Mouse (Mus musculus) thymus, postnatal 14 days (tissue): ENCODE measurements around the gene Vrk2.
A peak's percentile ranks its signal among the peaks of the same experiment; 100 is the strongest.

ENCODE experiments used
- DNase-seq: peaks from one replicate; pipeline ENCODE4 v3.0.0; 2021

Vrk2 gene

DNA sequence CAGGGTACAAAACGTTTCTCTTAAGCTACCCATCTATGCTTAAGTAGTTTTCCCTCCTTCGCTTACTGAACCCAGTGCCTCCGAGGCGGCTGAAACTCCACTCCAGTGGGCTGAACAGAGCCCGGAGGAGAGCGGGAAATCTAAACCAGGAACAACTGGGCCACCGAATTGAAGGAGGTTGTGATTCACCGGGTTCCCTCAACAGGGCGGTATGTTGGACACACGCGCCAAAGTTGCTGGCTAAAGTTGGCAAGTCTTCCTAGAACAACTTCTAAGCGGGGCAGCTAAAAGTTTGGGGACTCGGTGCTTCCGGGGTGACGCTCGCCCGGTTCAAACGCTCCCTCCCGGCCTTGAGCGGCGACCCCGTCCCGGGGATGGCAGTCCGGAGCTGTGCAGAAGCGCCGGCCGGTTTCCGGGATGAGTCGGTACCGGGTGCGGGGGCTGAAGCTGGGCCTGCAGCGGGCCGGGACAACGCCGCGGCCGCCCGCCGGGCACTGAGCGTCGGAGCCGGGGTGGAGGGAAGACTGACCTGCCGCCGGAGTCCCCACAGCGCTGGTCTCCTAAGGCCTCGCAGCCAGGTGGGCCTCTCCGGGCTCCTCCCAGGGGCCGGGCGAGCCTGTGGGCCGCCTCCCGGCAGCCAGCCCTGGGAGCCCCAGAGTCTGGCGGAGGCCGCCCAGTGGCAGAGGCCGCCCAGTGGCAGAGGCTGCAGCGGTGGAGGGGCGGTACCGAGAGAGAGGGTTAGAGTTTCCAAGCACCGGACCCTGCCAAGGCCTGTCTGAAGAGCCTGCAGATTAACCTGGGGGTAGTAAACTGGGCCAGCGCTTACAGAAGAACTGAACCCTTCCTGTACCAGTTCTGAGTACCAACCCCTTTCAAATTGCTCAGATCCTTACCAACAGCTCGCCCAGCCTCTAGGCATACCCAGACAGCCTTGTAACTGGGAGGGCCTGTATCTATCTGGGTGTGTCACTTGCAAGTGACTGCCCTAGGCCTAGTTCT is at the start of gene Vrk2, which contains the start of gene Gm6899:
Vrk2 (minus strand) TSS at position 939 of the 999 bp plus-strand sequence.
Gm6899 (plus strand) TSS at position 181 of the 999 bp plus-strand sequence.
- peak; percentile 81 for DNase-seq

DNA sequence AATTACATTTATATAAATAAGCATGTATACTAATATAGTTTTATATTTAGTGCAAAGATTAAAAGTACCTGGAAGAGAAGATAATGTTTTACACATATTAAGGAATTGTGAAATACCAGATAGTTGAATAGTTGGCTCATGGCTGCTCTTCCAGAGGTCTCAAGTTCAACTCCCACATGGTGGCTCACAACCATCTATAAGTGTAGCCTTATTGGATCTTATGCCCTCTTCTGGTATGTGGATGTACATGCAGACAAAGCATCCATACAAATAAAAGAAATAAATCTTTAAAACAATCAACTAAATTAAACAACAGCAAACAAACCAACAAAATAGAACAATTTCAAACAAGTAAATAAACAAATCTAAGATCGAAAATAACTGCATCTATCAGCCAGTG is 48.3 kb upstream of the Vrk2 start:
- DNase-seq = no peak

GRCm38 (mm10) chr11:26640314-26640785 is 46.6 kb upstream of the Vrk2 start:
- DNase-seq = peak; percentile 7

DNA sequence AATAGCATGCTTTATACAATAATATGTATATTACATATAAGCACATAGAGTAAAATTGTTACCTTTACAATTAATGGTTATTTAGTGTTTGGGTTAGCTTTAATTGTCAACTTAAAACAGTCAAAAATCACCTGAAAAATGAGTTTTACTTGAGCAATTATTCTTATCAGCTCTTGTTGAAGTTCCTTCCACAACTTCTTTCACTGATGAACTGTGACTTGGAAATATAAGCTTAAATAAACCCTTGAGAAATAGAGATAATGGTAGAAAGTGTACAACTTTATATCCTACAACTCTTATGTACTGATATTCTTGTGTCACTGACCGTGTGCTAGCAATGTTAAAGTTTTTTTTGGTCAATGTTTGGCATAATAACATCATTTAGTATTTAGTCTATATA is 42.4 kb upstream of the Vrk2 start:
- DNase-seq = no peak

- DNase-seq = no peak
These were observed 28.9 kb upstream of the Vrk2 start for GRCm38 (mm10) chr11:26622727-26623126.

- DNase-seq = no peak
These were observed 24.9 kb upstream of the Vrk2 start for GRCm38 (mm10) chr11:26618475-26619223.

DNA sequence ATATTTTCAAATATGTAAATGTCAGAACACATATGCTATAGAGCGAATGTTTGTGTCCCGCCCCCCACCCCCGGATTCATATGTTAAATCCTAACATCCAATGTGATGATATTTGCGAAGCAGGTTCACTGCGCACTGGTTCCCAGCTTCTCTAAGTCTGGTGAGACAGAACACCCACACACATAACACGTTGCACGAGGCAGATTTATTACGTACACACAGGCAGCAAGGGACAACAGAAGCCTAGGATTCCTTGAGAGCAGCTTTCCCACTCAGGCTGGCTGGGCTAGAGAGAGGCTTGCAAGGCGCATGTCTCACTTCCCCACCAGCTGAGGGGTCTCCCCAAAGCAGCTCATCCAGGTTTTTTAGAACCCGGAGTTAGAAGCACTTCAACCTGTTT is 15.0 kb upstream of the Vrk2 start:
- no peak for DNase-seq

DNA sequence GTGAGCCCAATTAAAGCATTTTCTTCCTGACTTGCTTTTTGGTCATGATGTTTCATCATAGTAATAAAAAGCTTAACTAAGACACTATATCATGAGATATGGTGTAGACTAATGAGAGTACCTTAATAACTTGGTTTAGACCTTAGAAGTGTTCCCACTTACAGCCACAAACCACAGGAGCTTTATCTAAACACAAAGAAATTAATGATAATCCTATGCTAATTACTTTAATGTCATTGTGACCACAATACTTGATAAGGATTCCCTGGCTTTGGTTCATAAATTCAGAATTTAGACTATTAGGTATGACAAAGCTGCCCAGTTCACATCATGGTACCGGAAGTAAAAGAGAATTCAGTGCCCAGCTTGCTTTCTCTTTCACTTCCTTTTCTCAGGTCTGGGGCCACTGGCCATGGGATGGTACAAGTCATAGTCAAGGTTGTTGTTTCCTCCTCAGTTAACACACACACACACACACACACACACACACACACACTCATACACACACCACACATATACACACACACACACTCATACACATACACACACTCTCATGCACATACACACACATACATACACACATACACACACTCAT is 10.4 kb upstream of the Vrk2 start:
- no peak for DNase-seq

DNA sequence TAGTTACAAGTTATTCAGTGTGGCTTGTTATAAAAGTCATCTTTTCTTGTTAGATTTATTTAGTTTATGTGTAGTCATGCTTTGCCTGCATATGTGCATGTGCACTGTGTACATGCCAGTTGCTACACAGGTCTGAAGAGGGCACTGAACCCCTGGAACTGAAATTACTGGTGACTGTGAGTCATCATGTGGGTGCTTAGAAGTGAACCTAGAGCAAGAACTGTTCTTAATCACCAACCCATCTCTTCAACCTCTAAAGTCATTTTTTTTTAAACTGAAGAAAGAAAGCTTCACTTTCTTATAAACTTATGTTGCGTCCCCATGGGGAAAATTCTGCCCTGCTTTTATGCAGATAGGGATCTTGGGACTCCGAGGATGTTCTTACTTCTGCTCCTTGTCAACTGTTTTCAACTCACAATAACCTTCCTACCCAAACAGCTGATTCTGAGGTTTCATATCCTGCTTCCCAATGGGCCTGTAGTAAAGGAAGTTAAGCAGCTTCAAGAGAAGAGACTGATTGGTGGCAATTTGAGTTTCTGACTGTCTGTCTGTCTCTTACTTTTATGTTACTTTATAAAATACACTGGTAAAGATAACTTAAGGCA is 7.9 kb upstream of the Vrk2 start:
- no peak for DNase-seq

GRCm38 (mm10) chr11:26600692-26601091 is 6.9 kb upstream of the Vrk2 start:
- DNase-seq = no peak

DNA sequence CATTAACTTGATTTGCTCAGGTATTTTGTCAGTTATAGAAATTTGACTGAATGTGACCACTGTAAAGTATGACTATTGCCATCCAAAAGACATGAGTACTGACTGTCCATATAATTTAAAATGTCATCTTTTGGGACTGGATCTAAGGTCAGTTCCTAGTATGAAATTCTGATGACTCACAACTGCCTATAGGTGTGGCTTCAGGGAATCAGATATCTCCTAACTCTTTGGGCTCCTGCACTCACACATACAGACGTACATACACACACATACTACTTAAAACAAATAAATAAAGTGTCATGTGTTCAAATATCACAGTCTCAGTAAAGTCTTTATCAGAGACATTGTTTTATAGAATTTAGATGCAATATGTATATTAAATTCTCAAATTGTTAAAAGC is 5.1 kb upstream of the Vrk2 start:
- DNase-seq = no peak

DNA sequence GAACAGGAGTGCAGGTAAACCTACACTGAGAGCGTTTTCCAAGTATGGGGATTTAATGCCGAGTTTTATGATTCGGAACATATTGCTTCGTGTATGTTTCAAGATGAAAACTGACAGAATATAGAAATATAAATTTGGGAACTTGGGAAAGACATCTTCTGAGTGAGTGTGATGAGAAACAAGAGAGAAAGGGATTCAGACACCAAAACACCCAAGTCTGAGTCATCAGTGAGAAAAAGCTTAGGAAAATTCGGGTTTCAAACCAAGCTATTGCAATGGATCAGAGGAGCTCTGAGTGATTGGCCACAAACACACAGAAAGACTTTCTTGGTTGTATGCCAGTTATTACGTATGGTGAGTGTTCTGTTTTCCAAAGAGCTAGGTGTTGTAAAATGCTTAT is 4.0 kb upstream of the Vrk2 start:
- DNase-seq = no peak

DNA sequence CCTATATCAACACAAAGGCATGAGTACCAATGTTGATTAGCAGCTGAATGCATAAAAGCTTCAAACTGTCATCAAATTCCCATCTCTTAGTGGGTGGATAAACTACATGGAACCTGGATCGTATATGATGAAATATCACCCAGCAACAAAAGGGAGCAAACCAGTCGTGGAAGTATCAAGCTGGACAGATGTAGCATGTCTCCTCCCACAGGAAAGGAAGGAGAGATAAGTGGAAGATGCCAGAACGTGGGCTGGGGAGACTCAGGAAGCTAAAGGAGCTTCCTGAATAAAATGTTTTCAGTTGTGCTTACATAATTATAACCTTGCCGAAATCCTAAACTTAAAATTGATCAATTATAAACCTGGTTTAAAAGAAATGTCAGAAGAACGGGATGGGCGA is 3.3 kb upstream of the Vrk2 start:
- DNase-seq = no peak

DNA sequence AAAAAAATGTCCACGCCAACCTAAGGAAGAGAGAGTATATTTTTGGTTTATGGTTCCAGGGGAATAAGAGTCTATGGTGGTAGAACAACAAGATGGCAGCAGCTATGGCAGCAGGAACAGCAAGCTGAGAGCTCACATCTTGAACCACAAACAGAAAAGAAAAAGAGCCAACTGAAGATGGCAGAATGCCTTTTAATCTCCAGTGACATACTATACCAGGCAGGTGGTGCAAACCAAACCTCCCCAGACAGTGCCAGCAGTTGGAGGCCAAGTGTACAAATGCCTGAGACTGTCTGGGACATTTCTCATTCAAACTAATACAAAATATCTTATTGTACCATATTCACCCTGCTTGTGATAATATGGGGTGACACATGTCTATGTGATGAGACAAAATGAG is 2.4 kb upstream of the Vrk2 start:
- DNase-seq = no peak

- DNase-seq = no peak
These were observed 688 bp upstream of the Vrk2 start for GRCm38 (mm10) chr11:26594487-26594886.

DNA sequence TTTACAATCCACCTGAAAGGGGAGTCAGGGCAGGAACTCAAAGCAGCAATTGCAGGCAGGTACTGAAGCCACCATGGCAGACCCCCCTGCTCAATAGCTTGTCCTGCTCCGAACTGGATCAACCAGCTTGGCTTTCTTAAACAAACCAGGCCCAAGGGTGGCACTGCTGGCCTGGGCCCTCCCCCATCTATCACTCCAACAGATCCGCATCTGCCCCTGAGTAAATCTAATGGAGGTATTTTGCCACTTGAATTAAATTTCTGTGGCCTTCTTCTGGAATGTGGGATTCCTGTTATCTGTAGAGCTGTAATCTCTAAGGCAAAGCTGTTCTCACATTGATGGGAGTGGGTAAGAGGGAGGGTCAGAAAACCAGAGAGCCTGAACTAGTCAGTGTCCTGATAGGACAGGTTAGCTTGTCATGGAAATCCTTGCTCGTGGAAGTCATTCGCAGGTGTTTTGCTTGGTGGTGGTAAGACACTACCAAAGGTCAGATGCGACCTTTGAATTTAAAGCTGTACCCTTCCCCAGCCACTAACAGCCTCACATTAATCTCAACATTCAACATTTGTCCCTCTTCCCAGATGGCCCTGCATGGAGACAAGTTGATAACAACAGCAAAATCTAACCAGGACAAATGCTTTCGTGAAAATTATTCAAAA is 1.3 kb downstream of the Vrk2 start:
- DNase-seq = peak; percentile 13

- DNase-seq = no peak
These were observed 6.6 kb downstream of the Vrk2 start for GRCm38 (mm10) chr11:26587184-26587524.

DNA sequence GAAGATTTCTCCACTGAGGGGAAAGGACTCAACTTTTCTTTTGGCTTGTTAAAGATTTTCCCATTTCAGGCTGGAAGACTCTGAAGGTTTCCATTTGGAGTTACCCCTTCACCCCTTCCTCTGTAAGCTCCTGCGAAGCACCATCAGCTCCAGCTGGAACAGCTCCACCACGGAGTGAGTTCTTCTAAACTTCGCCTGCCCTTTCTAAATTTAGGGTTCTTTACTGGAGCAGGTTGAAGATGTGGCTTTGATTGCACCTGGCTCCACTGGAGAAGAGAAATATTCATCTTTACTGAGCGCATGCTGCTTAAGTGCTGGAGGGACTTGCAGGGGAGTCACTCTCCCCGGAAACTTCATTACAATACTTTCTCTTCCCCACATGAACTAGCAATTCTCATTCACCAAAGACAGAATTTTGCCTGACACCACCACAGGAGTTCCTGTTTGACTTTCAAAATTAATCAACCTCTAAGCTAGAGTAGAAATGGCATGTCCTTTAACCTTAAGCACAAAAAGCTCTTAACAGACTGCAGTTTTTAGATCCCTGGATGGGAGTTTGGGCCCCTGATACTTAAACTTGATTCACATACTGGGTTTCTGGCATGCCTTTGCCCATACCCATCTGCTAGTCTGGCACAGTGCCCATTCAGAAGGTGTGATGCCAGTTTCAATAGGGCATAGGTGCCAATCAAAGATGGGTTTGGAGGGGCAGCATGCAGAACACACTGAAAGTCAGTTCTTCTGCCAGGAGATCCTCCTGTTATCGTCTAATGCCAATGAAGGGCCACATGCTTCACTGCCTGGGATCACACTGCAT is 7.2 kb downstream of the Vrk2 start:
- no peak for DNase-seq

DNA sequence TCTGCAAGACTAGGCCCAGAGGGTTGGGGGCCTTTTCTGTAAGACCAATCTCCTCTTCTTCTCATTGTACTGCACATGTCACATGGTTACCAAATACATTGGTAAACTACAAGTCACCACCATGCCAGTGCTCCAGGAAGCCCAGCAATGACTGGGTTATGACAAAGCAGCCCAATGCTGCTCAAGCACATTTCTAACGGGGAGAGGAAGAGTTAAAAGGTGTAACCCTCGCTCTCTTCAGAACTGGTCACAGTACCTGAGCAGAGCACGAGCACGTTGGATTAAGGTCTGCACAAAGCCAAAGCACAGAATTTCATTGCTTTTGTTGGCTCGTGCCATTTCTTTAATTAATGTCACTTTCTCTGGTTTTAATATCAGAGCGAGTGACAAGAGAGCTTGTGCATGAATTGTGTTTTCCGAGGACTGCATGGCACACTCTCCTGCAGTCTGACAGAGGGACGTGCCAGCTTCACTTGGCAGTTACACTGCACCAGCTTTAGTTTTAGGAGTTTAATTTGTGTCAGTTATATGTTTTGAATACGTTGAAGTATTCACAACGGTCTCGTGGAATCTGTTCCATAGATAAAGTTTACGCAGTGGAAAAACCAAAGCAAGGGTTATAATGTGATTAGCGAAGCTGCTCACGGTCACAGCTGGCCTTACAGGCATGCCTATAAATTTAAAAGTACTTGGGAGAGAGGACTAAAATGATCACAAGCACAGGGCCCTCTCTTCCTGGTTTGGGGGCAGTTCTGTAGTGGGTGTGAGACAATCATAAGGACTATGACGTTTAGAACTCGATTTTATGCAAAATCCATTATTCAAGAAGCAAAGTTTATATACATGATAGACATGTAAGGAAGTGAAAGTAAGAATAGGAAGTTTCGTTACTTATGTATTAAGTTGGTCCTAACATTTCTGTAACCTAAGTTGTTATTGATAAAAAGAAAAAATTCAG is 8.1 kb downstream of the Vrk2 start:
- DNase-seq = no peak

GRCm38 (mm10) chr11:26551551-26551950 is 42.2 kb downstream of the Vrk2 start:
- DNase-seq = no peak
